Comparison of ENCODE assay signal across 24 mouse cellular contexts in genomic region chr6:114847582-114848174, GRCm38 (mm10).
"Had no signal": no experiment of that assay in that cellular context is flagged by ENCODE, and none has a peak within 500 bp of the region (broad histone marks: within the 10 kb centered on the region; RNA-seq: fewer than 3 reads in every experiment).

No protein-coding gene starts in this region.

- ATAC-seq: hindbrain, postnatal 0 days; intestine, embryonic 16.5 days had no signal

- DNase-seq: gastrocnemius, postnatal 14 days; gastrocnemius, postnatal 36 days; heart, adult 11 months; heart, postnatal 14 days; heart, postnatal 36 days; kidney, adult 11 months; kidney, adult 2 months; kidney, adult 9 months; kidney, postnatal 14 days; kidney, postnatal 4 days; liver, embryonic 13.5 days had no signal

- H3K36me3 ChIP-seq: heart, embryonic 13.5 days; heart, embryonic 15.5 days; hindbrain, embryonic 13.5 days; hindbrain, embryonic 15.5 days; kidney, embryonic 15.5 days; limb, embryonic 13.5 days; limb, embryonic 15.5 days; liver, embryonic 13.5 days had no signal

- H3K27me3 ChIP-seq: heart, embryonic 13.5 days; heart, embryonic 15.5 days; hindbrain, embryonic 15.5 days; kidney, embryonic 15.5 days; limb, embryonic 15.5 days; liver, embryonic 13.5 days had no signal

- H3K4me2 ChIP-seq: heart, embryonic 11.5 days; heart, embryonic 13.5 days; heart, embryonic 15.5 days; hindbrain, embryonic 13.5 days; hindbrain, embryonic 15.5 days; kidney, embryonic 15.5 days; limb, embryonic 13.5 days; limb, embryonic 15.5 days; liver, embryonic 13.5 days had no signal

- H3K9me3 ChIP-seq: heart, embryonic 13.5 days; heart, embryonic 15.5 days; hindbrain, embryonic 13.5 days; hindbrain, embryonic 15.5 days; limb, embryonic 15.5 days; liver, embryonic 13.5 days had no signal

- H3K27ac ChIP-seq: heart, embryonic 15.5 days; hindbrain, embryonic 13.5 days; hindbrain, postnatal 0 days; kidney, postnatal 0 days; layer of hippocampus, adult 2 months; left cerebral cortex, adult 2 months; limb, embryonic 13.5 days; limb, embryonic 15.5 days; liver, embryonic 13.5 days had no signal

- H3K4me3 ChIP-seq: heart, embryonic 13.5 days; heart, embryonic 15.5 days; hindbrain, embryonic 13.5 days; hindbrain, embryonic 15.5 days; kidney, embryonic 15.5 days; layer of hippocampus, adult 2 months; left cerebral cortex, adult 2 months; limb, embryonic 13.5 days; limb, embryonic 15.5 days; liver, embryonic 13.5 days had no signal

- H3K9ac ChIP-seq: heart, embryonic 15.5 days; hindbrain, embryonic 13.5 days; hindbrain, embryonic 15.5 days; kidney, embryonic 15.5 days; limb, embryonic 13.5 days; limb, embryonic 15.5 days; liver, embryonic 13.5 days had no signal
